7 mouse cellular contexts compared by ENCODE assay signal in genomic region chr2:153741437-153742065, GRCm38 (mm10). TPM values are rescaled to one million over a fixed set of nuclear protein-coding genes. Genes with fewer than 3 reads are reported as not detected.
A peak's percentile ranks its signal among the peaks of the same experiment; 100 is the strongest.
DNase-seq lines count a peak whose midpoint lies in the region; ATAC-seq and TF ChIP-seq lines count a peak whose summit lies in the region.

No protein-coding gene starts in this region.

- peak; percentile 82 for ATAC-seq in embryonic facial prominence, embryonic 12.5 days (ENCODE audit: insufficient number of reproducible peaks, insufficient read depth, low FRiP score, low TSS enrichment)
- ATAC-seq in hindbrain, embryonic 13.5 days (ENCODE audit: low FRiP score) = peak; percentile 82
- ATAC-seq in liver, embryonic 14.5 days (ENCODE audit: insufficient read depth) = peak; percentile 81
- peak; percentile 89 for ATAC-seq in neural tube, embryonic 15.5 days (ENCODE audit: low FRiP score)

- no peak for TF ChIP-seq EP300 in liver, embryonic 14.5 days (IDR thresholded peaks at IDR 0.05; ENCODE audit: low read depth)

- peaks cover 4% of the 10 kb centered on the region for H3K36me3 ChIP-seq in embryonic facial prominence, embryonic 12.5 days
- peaks cover 1% of the 10 kb centered on the region for H3K36me3 ChIP-seq in hindbrain, embryonic 13.5 days
- peaks cover 2% of the 10 kb centered on the region for H3K36me3 ChIP-seq in liver, embryonic 14.5 days (replicated peaks; ENCODE audit: control insufficient read depth, insufficient read depth, low read depth)
- no peaks in the 10 kb centered on the region for H3K36me3 ChIP-seq in neural tube, embryonic 15.5 days

- H3K9me3 ChIP-seq in embryonic facial prominence, embryonic 12.5 days = no peaks in the 10 kb centered on the region
- no peaks in the 10 kb centered on the region for H3K9me3 ChIP-seq in hindbrain, embryonic 13.5 days
- no peaks in the 10 kb centered on the region for H3K9me3 ChIP-seq in liver, embryonic 14.5 days (ENCODE audit: control insufficient read depth, low read length)
- H3K9me3 ChIP-seq in neural tube, embryonic 15.5 days (replicated peaks) = no peaks in the 10 kb centered on the region

- H3K27ac ChIP-seq in embryonic facial prominence, embryonic 12.5 days = peak overlapping the region; percentile 92
- H3K27ac ChIP-seq in hindbrain, embryonic 13.5 days = peak overlapping the region; percentile 97
- H3K27ac ChIP-seq in liver, embryonic 14.5 days = peak overlapping the region; percentile 86
- peak overlapping the region; percentile 99 for H3K27ac ChIP-seq in neural tube, embryonic 15.5 days (replicated peaks)

- peak overlapping the region; percentile 69 for H3K4me2 ChIP-seq in embryonic facial prominence, embryonic 12.5 days (replicated peaks)
- H3K4me2 ChIP-seq in hindbrain, embryonic 13.5 days = peak overlapping the region; percentile 89
- H3K4me2 ChIP-seq in liver, embryonic 14.5 days (ENCODE audit: low read depth) = peak overlapping the region; percentile 62
- peak overlapping the region; percentile 78 for H3K4me2 ChIP-seq in neural tube, embryonic 15.5 days

- under 1% methylated on average over 42 of the region's 56 CpGs for WGBS in embryonic facial prominence, embryonic 12.5 days
- WGBS in hindbrain, embryonic 13.5 days = 2% methylated on average over 53 of the region's 56 CpGs
- WGBS in liver, embryonic 14.5 days (ENCODE audit: insufficient replicate concordance) = 1% methylated on average over 56 of the region's 56 CpGs
- 2% methylated on average over 44 of the region's 56 CpGs for WGBS in neural tube, embryonic 15.5 days

- H3K4me3 ChIP-seq in embryonic facial prominence, embryonic 12.5 days = peak overlapping the region; percentile 83
- H3K4me3 ChIP-seq in hindbrain, embryonic 13.5 days = peak overlapping the region; percentile 72
- H3K4me3 ChIP-seq in liver, embryonic 14.5 days (ENCODE audit: insufficient read depth in 1 of 2, low read depth in 2 of 2, low read length in 2 of 2) = peak overlapping the region; percentile 83 to 89
- H3K4me3 ChIP-seq in neural tube, embryonic 15.5 days (replicated peaks) = peak overlapping the region; percentile 55

- TF ChIP-seq CTCF in liver, embryonic 14.5 days (IDR thresholded peaks at IDR 0.05; ENCODE audit: low read depth) = no peak

- peak; percentile 33 for DNase-seq in layer of hippocampus, adult 11-12 months (ENCODE audit: low spot score)
- DNase-seq in layer of hippocampus, adult 9-10 months (ENCODE audit: low spot score) = no peak
- peak; percentile 32 for DNase-seq in T-cell, adult 2 months (ENCODE audit: low spot score)
- DNase-seq in liver, embryonic 14.5 days (ENCODE audit: low read depth in 3 of 3, low spot score in 3 of 3) = peak; percentile 23 to 41 (median 40)

- H3K27me3 ChIP-seq in embryonic facial prominence, embryonic 12.5 days = no peaks in the 10 kb centered on the region
- no peaks in the 10 kb centered on the region for H3K27me3 ChIP-seq in hindbrain, embryonic 13.5 days
- H3K27me3 ChIP-seq in liver, embryonic 14.5 days (ENCODE audit: control insufficient read depth, insufficient read depth, low read length) = no peaks in the 10 kb centered on the region
- H3K27me3 ChIP-seq in neural tube, embryonic 15.5 days (replicated peaks) = no peaks in the 10 kb centered on the region

- peak overlapping the region; percentile 93 for H3K9ac ChIP-seq in embryonic facial prominence, embryonic 12.5 days
- H3K9ac ChIP-seq in hindbrain, embryonic 13.5 days = peak overlapping the region; percentile 89
- peak overlapping the region; percentile 90 for H3K9ac ChIP-seq in liver, embryonic 14.5 days (replicated peaks)
- H3K9ac ChIP-seq in neural tube, embryonic 15.5 days (replicated peaks) = peak overlapping the region; percentile 88

- H3K4me1 ChIP-seq in embryonic facial prominence, embryonic 12.5 days = peaks cover 40% of the 10 kb centered on the region
- peaks cover 50% of the 10 kb centered on the region for H3K4me1 ChIP-seq in hindbrain, embryonic 13.5 days (replicated peaks)
- H3K4me1 ChIP-seq in liver, embryonic 14.5 days (replicated peaks; ENCODE audit: control insufficient read depth in 2 of 2, insufficient read depth in 2 of 2, low read length in 1 of 2) = peaks cover 18 to 27% of the 10 kb centered on the region in 2 experiments
- peaks cover 47% of the 10 kb centered on the region for H3K4me1 ChIP-seq in neural tube, embryonic 15.5 days

RNA-seq across cellular contexts. Expression of gene Mapre1, which starts 0.5 kb away (rescaled TPM):
- polyA plus RNA-seq in embryonic facial prominence, embryonic 12.5 days (2016; fragmentation: Nextera tagmentation; extraction: Ambion mirVana) = 246 and 284 TPM in 2 replicates
- 430 and 438 TPM in 2 replicates for polyA plus RNA-seq in hindbrain, embryonic 13.5 days (2015; fragmentation: Nextera tagmentation; extraction: Ambion mirVana)
- polyA plus RNA-seq in liver, embryonic 14.5 days (2012; rRNA removed) = 10.0 and 14.3 TPM in 2 replicates
- polyA plus RNA-seq in liver, embryonic 14.5 days (2014; fragmentation: Nextera tagmentation; extraction: Ambion mirVana) = 110 and 116 TPM in 2 replicates
- 338 and 342 TPM in 2 replicates for polyA plus RNA-seq in neural tube, embryonic 15.5 days (2015; fragmentation: Nextera tagmentation; extraction: Ambion mirVana)

RNA-seq across cellular contexts. Expression of gene Efcab8, which starts 38.2 kb away (rescaled TPM):
- polyA plus RNA-seq in embryonic facial prominence, embryonic 12.5 days (2016; fragmentation: Nextera tagmentation; extraction: Ambion mirVana) = 0.04 and 0.09 TPM in 2 replicates
- not detected in 2 replicates for polyA plus RNA-seq in hindbrain, embryonic 13.5 days (2015; fragmentation: Nextera tagmentation; extraction: Ambion mirVana)
- polyA plus RNA-seq in liver, embryonic 14.5 days (2012; rRNA removed) = 0.04 and 0.09 TPM in 2 replicates
- polyA plus RNA-seq in liver, embryonic 14.5 days (2014; fragmentation: Nextera tagmentation; extraction: Ambion mirVana) = 0.08 TPM in 1 of 2 replicates, not detected in the other
- polyA plus RNA-seq in neural tube, embryonic 15.5 days (2015; fragmentation: Nextera tagmentation; extraction: Ambion mirVana) = not detected in 2 replicates

RNA-seq across cellular contexts. Expression of gene Dnmt3c, which starts 45.1 kb away (rescaled TPM):
- not detected in 2 replicates for polyA plus RNA-seq in embryonic facial prominence, embryonic 12.5 days (2016; fragmentation: Nextera tagmentation; extraction: Ambion mirVana)
- 0.09 TPM in 1 of 2 replicates, not detected in the other for polyA plus RNA-seq in hindbrain, embryonic 13.5 days (2015; fragmentation: Nextera tagmentation; extraction: Ambion mirVana)
- 0.23 and 0.41 TPM in 2 replicates for polyA plus RNA-seq in liver, embryonic 14.5 days (2012; rRNA removed)
- polyA plus RNA-seq in liver, embryonic 14.5 days (2014; fragmentation: Nextera tagmentation; extraction: Ambion mirVana) = 0.45 and 0.50 TPM in 2 replicates
- polyA plus RNA-seq in neural tube, embryonic 15.5 days (2015; fragmentation: Nextera tagmentation; extraction: Ambion mirVana) = 0.09 and 0.12 TPM in 2 replicates
